Mouse (Mus musculus): ENCODE results near the gene Ddx54. TPM values are rescaled to one million over a fixed set of nuclear protein-coding genes. Genes with fewer than 3 reads are reported as not detected.

Ddx54 gene
- polyA plus RNA-seq, 1 experiment from 2014 or later = 17.9 TPM

DNA sequence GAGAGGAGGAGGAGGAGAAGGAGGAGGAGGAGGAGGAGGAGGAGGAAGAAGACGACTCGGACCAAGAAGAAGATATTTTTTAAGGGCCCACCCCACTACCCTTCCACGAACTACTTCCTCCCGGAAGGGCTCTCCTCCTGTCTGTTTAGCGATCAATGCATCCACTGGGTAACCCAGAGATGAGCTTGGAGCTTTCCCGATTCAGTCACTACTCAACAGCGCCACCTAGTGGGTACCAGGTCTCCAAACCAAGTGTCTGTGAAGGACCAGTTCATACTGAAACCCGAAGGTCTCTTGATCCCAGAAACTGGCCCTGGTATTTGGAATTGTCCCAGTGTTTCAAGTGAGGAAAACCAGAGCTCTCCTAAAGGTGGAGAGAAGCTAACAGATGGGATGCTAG, 6.9 kb upstream of the Ddx54 start:
- ATAC-seq (ENCODE audit: insufficient number of reproducible peaks, insufficient read depth, low FRiP score, low read depth) = no peak; the same call in 1 of the 2 replicates
- Histone ChIP-seq H3K27ac (replicated peaks in 1 of 2; ENCODE audit: control insufficient read depth in 1 of 2, insufficient read depth in 1 of 2, low read depth in 2 of 2, low read length in 2 of 2) (no peak overlapping the region), H3K9me3 (ENCODE audit: control insufficient read depth, low read length) (no peaks in the 10 kb centered on the region), H3K4me3 (ENCODE audit: control insufficient read depth in 1 of 2, insufficient read depth in 1 of 2, low read depth in 1 of 2, low read length in 2 of 2) (peak overlapping the region in 1 of 2 experiments; percentile 32; a peak in 2 of 4 replicates), H3K36me3 (ENCODE audit: control insufficient read depth, insufficient read depth, low read length) (0 out of 2 replicates have a peak, but pooled peaks cover 12% of the 10 kb centered on the region), H3K4me1 (ENCODE audit: control insufficient read depth in 2 of 2, insufficient read depth in 2 of 2, low read length in 2 of 2) (peaks cover 12 to 15% of the 10 kb centered on the region in 2 experiments), H3K4me2 (ENCODE audit: low read length) (peak overlapping the region; percentile 68), H3K27me3 (ENCODE audit: control insufficient read depth, insufficient read depth, low read length) (no peaks in the 10 kb centered on the region), H3K9ac (ENCODE audit: low read length) (no peak overlapping the region)
- WGBS = 2% methylated on average over 8 of the region's 8 CpGs

DNA sequence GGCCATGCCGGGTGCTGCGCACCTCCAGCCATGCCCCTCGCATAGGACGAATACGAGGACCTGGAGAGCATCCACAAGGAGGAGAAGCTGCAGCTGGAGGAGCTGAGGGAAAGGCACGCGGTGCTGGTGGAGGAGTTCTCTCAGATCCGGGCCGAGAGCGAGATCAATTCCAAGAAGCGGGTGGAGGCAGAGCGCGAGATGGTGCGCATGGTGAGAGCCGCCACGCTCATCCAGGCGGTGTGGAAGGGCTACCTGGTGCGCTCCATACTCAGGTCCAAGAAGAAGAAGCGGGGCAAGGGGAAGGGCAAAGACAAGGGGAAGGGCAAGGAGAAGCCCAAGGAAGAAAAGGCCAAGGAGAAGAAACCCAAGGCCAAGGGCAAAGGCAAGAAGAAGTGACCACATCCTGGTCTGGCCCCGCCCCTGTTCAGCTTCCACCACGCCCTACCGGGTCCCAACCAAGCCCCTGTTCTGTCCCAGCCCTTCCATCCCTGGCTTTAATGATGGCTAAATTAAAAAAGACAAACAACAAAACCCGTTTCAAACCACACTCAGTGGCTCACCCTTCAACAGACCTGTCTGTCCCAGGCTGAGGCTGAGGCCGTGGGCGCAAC, 5.8 kb upstream of the Ddx54 start:
- peaks cover 13 to 15% of the 10 kb centered on the region in 2 experiments for H3K4me1 ChIP-seq (ENCODE audit: control insufficient read depth in 2 of 2, insufficient read depth in 2 of 2, low read length in 2 of 2)
- H3K4me2 ChIP-seq (ENCODE audit: low read length) = no peak overlapping the region
- no peak overlapping the region for H3K9ac ChIP-seq (ENCODE audit: low read length)
- H3K27ac ChIP-seq (replicated peaks in 1 of 2; ENCODE audit: control insufficient read depth in 1 of 2, insufficient read depth in 1 of 2, low read depth in 2 of 2, low read length in 2 of 2) = no peak overlapping the region
- no peaks in the 10 kb centered on the region for H3K27me3 ChIP-seq (ENCODE audit: control insufficient read depth, insufficient read depth, low read length)
- no peak overlapping the region for H3K4me3 ChIP-seq (ENCODE audit: control insufficient read depth in 1 of 2, insufficient read depth in 1 of 2, low read depth in 1 of 2, low read length in 2 of 2)
- WGBS = 64% methylated on average over 25 of the region's 25 CpGs
- no peak for ATAC-seq (ENCODE audit: insufficient number of reproducible peaks, insufficient read depth, low FRiP score, low read depth)
- no peaks in the 10 kb centered on the region for H3K9me3 ChIP-seq (ENCODE audit: control insufficient read depth, low read length)
- 0 out of 2 replicates have a peak, but pooled peaks cover 12% of the 10 kb centered on the region for H3K36me3 ChIP-seq (ENCODE audit: control insufficient read depth, insufficient read depth, low read length)

DNA sequence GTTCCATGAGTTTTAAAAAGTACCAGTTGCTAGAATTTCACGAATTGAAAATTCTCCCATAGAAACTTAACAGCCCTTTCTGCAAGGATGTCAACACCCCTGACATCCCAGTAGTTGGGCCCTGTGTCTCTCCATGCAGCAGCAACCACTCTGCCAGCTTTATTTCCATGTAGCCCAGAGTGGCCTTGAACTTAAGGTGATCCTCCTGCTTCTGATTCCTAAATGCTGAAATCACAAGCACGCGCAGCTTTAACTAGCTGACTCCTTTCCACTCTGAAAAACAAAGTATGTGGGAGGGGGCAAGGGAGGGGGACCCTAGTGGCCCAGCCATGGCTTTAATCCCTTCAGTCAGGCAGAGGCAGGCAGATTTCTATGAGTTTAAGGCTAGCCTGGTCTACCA, 5.2 kb upstream of the Ddx54 start:
- no peak overlapping the region for H3K4me3 ChIP-seq (ENCODE audit: control insufficient read depth in 1 of 2, insufficient read depth in 1 of 2, low read depth in 1 of 2, low read length in 2 of 2)
- H3K4me1 ChIP-seq (ENCODE audit: control insufficient read depth in 2 of 2, insufficient read depth in 2 of 2, low read length in 2 of 2) = peaks cover 13 to 18% of the 10 kb centered on the region in 2 experiments
- H3K27me3 ChIP-seq (ENCODE audit: control insufficient read depth, insufficient read depth, low read length) = no peaks in the 10 kb centered on the region
- no peak overlapping the region for H3K4me2 ChIP-seq (ENCODE audit: low read length)
- WGBS = 71% methylated on average over 3 of the region's 3 CpGs
- no peak overlapping the region for H3K9ac ChIP-seq (ENCODE audit: low read length)
- 0 out of 2 replicates have a peak, but pooled peaks cover 12% of the 10 kb centered on the region for H3K36me3 ChIP-seq (ENCODE audit: control insufficient read depth, insufficient read depth, low read length)
- ATAC-seq (ENCODE audit: insufficient number of reproducible peaks, insufficient read depth, low FRiP score, low read depth) = no peak
- no peak overlapping the region for H3K27ac ChIP-seq (replicated peaks in 1 of 2; ENCODE audit: control insufficient read depth in 1 of 2, insufficient read depth in 1 of 2, low read depth in 2 of 2, low read length in 2 of 2)
- H3K9me3 ChIP-seq (ENCODE audit: control insufficient read depth, low read length) = no peaks in the 10 kb centered on the region

DNA sequence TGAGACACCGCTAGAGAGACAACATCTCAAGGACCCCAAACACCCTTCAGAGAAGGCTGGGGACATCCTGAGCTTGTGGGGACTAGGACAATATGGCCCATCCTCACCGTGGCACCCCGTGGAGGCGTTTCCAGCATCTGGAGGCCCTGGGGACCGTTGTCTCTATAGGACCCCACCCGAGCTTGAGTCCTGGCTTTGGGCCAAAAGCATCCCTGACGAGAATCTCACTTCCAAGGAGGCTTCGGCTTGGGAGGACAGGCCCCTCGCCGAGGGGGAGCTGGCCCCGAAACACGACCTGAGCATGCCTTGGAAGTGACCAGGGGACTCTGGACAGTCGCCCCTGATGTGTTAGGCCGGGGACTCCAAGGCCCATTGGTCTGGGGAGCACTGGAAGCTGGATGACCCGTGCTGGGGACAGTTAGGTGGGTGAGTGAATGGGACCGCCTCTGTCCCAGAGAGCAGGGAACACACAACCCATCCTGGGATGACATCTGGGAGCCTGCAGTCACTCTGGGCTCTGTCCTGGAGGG, 3.2 kb upstream of the Ddx54 start:
- H3K4me3 ChIP-seq (ENCODE audit: control insufficient read depth in 1 of 2, insufficient read depth in 1 of 2, low read depth in 1 of 2, low read length in 2 of 2) = no peak overlapping the region
- H3K27me3 ChIP-seq (ENCODE audit: control insufficient read depth, insufficient read depth, low read length) = no peaks in the 10 kb centered on the region
- no peak overlapping the region for H3K4me2 ChIP-seq (ENCODE audit: low read length)
- H3K4me1 ChIP-seq (ENCODE audit: control insufficient read depth in 2 of 2, insufficient read depth in 2 of 2, low read length in 2 of 2) = peaks cover 16 to 23% of the 10 kb centered on the region in 2 experiments
- 0 out of 2 replicates have a peak, but pooled peaks cover 12% of the 10 kb centered on the region for H3K36me3 ChIP-seq (ENCODE audit: control insufficient read depth, insufficient read depth, low read length)
- no peak overlapping the region for H3K27ac ChIP-seq (replicated peaks in 1 of 2; ENCODE audit: control insufficient read depth in 1 of 2, insufficient read depth in 1 of 2, low read depth in 2 of 2, low read length in 2 of 2)
- no peak for ATAC-seq (ENCODE audit: insufficient number of reproducible peaks, insufficient read depth, low FRiP score, low read depth)
- no peak overlapping the region for H3K9ac ChIP-seq (ENCODE audit: low read length)
- WGBS = 77% methylated on average over 16 of the region's 16 CpGs
- no peaks in the 10 kb centered on the region for H3K9me3 ChIP-seq (ENCODE audit: control insufficient read depth, low read length)

DNA sequence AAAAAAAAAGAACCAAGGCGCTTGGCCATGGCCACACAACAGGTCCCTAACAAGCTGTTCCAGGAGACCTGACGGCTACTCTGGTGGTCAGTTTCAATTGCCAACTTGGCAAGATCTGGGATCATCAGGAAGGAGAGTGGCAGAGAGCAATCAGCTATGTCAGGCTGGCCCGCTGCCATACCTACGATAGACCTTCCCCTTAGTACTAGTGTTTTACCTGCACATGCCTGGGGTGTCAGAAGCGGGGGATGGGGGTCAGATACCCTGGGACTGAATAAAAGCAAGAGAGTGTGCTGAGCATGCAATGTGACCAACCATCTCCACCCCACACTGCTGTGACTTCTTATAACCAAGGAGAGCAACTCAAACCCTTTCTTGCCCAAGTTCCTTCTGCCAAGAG, 1.6 kb upstream of the Ddx54 start:
- WGBS = 89% methylated on average over 5 of the region's 5 CpGs
- H3K9me3 ChIP-seq (ENCODE audit: control insufficient read depth, low read length) = no peaks in the 10 kb centered on the region
- H3K36me3 ChIP-seq (ENCODE audit: control insufficient read depth, insufficient read depth, low read length) = 0 out of 2 replicates have a peak, but pooled peaks cover 12% of the 10 kb centered on the region
- no peaks in the 10 kb centered on the region for H3K27me3 ChIP-seq (ENCODE audit: control insufficient read depth, insufficient read depth, low read length)
- H3K9ac ChIP-seq (ENCODE audit: low read length) = peak overlapping the region; percentile 75; the same call in 1 of the 2 replicates
- no peak overlapping the region for H3K27ac ChIP-seq (replicated peaks in 1 of 2; ENCODE audit: control insufficient read depth in 1 of 2, insufficient read depth in 1 of 2, low read depth in 2 of 2, low read length in 2 of 2)
- H3K4me2 ChIP-seq (ENCODE audit: low read length) = peak overlapping the region; percentile 94; the same call in 1 of the 2 replicates
- ATAC-seq (ENCODE audit: insufficient number of reproducible peaks, insufficient read depth, low FRiP score, low read depth) = no peak
- H3K4me3 ChIP-seq (ENCODE audit: control insufficient read depth in 1 of 2, insufficient read depth in 1 of 2, low read depth in 1 of 2, low read length in 2 of 2) = no peak overlapping the region
- H3K4me1 ChIP-seq (ENCODE audit: control insufficient read depth in 2 of 2, insufficient read depth in 2 of 2, low read length in 2 of 2) = peaks cover 12 to 18% of the 10 kb centered on the region in 2 experiments

DNA sequence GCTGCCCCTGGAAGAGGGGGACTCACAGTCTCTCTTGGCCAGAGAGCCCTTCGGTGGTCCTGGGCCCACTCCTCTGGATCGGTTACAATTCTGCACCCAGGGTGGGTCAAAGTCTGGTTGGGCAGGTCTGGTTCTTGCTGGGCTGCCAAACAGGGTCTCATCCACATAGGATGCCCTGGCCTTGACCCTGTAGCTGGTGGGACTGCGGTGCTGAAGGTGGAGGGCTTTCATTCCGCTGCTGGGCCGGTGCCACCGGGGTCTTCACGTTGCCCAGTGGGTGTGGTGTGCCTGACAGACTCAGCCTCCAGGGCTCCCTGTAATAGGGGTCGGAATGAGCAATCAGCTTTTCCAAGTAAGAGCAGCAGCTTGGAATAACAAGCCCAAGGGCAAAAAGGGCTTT, 1.1 kb upstream of the Ddx54 start:
- peak overlapping the region; percentile 75 for H3K9ac ChIP-seq (ENCODE audit: low read length)
- H3K27me3 ChIP-seq (ENCODE audit: control insufficient read depth, insufficient read depth, low read length) = no peaks in the 10 kb centered on the region
- H3K4me2 ChIP-seq (ENCODE audit: low read length) = peak overlapping the region; percentile 94
- H3K36me3 ChIP-seq (ENCODE audit: control insufficient read depth, insufficient read depth, low read length) = 0 out of 2 replicates have a peak, but pooled peaks cover 16% of the 10 kb centered on the region
- H3K4me1 ChIP-seq (ENCODE audit: control insufficient read depth in 2 of 2, insufficient read depth in 2 of 2, low read length in 2 of 2) = peaks cover 12 to 18% of the 10 kb centered on the region in 2 experiments
- peak overlapping the region; percentile 71 to 72 for H3K4me3 ChIP-seq (ENCODE audit: control insufficient read depth in 1 of 2, insufficient read depth in 1 of 2, low read depth in 1 of 2, low read length in 2 of 2)
- H3K9me3 ChIP-seq (ENCODE audit: control insufficient read depth, low read length) = no peaks in the 10 kb centered on the region
- ATAC-seq (ENCODE audit: insufficient number of reproducible peaks, insufficient read depth, low FRiP score, low read depth) = no peak
- H3K27ac ChIP-seq (replicated peaks in 1 of 2; ENCODE audit: control insufficient read depth in 1 of 2, insufficient read depth in 1 of 2, low read depth in 2 of 2, low read length in 2 of 2) = no peak overlapping the region
- WGBS = 45% methylated on average over 8 of the region's 8 CpGs

DNA sequence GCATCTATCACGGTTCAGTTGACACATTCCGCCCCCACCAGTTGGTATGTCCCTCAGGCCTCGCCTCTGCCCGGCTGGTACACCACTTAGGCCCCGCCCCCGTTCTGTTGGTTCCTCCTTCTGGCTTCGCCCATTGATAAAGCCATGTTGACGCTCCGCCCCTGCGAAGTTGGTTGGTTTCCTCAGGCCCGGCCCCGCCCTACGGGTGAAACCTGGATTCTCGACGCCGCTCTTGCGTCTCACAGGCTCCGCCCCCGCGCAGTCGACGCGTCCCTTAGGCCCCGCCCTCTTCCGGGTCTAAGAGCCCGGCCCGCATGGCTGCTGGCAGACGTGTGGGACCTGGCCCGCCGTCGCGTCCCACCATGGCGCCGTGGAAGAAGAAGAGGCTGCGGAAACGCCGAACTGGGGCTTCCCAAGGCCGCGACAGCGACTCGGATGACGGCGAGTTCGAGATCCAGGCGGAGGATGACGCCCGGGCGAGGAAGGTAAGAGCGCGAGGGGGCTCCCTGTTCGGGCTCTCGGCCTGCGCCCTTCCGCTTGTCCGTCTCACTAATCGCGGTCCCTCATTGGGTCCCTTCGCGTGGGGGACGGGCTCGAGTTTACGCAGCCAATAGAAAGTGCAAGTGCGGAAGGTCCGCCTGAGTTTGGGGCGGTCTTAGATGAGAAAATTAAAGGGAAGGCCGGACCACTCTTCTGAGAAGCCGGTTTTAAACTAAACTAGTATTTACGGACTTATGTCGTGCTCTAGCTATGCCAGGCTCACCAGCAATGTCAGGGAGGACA, 474 bp downstream of the Ddx54 start:
- Histone ChIP-seq H3K4me3 (ENCODE audit: control insufficient read depth in 1 of 2, insufficient read depth in 1 of 2, low read depth in 1 of 2, low read length in 2 of 2) (peak overlapping the region; percentile 71 to 72), H3K9me3 (ENCODE audit: control insufficient read depth, low read length) (no peaks in the 10 kb centered on the region), H3K4me1 (ENCODE audit: control insufficient read depth in 2 of 2, insufficient read depth in 2 of 2, low read length in 2 of 2) (peaks cover 12 to 18% of the 10 kb centered on the region in 2 experiments), H3K9ac (ENCODE audit: low read length) (peak overlapping the region; percentile 83), H3K4me2 (ENCODE audit: low read length) (peak overlapping the region; percentile 94), H3K27ac (replicated peaks in 1 of 2; ENCODE audit: control insufficient read depth in 1 of 2, insufficient read depth in 1 of 2, low read depth in 2 of 2, low read length in 2 of 2) (peak overlapping the region; percentile 81 to 94), H3K36me3 (ENCODE audit: control insufficient read depth, insufficient read depth, low read length) (peaks cover 28% of the 10 kb centered on the region), H3K27me3 (ENCODE audit: control insufficient read depth, insufficient read depth, low read length) (no peaks in the 10 kb centered on the region)
- peak; percentile 94 for ATAC-seq (ENCODE audit: insufficient number of reproducible peaks, insufficient read depth, low FRiP score, low read depth)
- WGBS = under 1% methylated on average over 69 of the region's 69 CpGs

Measured in heart, embryonic 14.5 days (tissue).